Mouse (Mus musculus) bone marrow macrophage, adult 2 months (primary cell): ENCODE measurements around the gene Zdhhc19. TPM values are rescaled to one million over a fixed set of nuclear protein-coding genes. Genes with fewer than 3 reads are reported as not detected.

Experiments
- H3K27ac ChIP-seq: 2 replicates; pipeline ENCODE4 v1.5.1; 2012; ENCODE audit warnings: low read depth, low read length; ENCODE audit not compliant: insufficient read depth
- H3K4me1 ChIP-seq: 2 replicates; pipeline ENCODE4 v1.6.1; 2012; ENCODE audit warnings: low read length; ENCODE audit not compliant: control insufficient read depth, insufficient read depth
- H3K4me3 ChIP-seq: 2 replicates; pipeline ENCODE4 v1.5.1; 2012; ENCODE audit warnings: mild to moderate bottlenecking, low read length, moderate library complexity; ENCODE audit not compliant: insufficient read depth
- CTCF ChIP-seq: IDR thresholded peaks from 2 replicates; pipeline ENCODE4 v1.5.1; 2012; ENCODE audit warnings: low read depth, mild to moderate bottlenecking, low read length, moderate library complexity
- POLR2A ChIP-seq: IDR thresholded peaks from 2 replicates; pipeline ENCODE4 v1.6.1; 2012; ENCODE audit warnings: mild to moderate bottlenecking, low read depth, low read length, borderline replicate concordance
- polyA plus RNA-seq: library from polyadenylated mRNA; stranded (reverse); fragments of >200 nt; gene quantifications from 2 replicates; pipeline ENCODE4 v1.2.4, GENCODE M21; 2012; ENCODE audit not compliant: missing spikeins, insufficient read depth, insufficient read length

Zdhhc19 gene
- polyA plus RNA-seq, 1 experiment, result not detected

DNA sequence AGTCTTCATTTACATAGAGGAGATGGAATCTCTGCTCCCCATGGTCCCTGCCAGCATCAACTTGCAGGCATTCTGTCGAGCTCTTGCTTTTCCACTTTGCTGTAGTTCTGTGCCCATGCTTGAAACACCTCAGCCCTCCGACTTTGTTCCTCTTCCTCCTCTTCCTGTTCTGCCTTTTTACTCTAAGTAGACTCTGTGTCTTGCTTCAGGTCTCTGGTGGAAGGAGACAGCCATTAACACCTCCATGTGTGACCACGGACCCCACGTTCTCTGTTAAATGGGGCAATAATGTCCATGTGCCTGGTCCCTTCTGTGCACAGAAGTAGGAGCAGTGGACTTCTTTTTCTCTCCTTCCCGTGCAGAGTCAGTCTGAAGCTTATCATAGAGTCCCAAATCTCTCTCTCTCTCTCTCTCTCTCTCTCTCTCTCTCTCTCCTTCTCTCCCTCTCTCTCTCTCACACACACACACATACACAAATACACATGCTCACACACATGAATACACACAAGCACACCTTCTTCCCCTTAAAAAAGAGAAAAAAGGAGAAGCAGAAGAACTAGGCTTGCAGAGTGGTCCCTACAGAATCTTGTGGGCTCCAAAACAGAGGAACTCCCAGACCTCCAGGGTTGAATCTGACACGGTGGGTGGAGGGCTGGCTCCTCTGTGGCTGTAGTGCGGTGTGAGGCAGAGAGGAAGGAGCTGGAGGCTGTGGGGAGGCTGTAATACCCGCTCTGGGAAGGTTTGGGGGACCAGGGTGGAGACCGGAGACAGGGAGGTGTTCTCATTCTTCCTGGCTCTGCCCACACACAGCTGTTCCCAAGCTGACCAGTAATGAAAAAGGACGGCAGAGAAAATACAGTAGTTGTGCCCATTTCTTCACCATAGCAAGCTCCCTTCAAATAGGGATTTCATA, 51.3 kb downstream of the Zdhhc19 start:
- no peak for TF ChIP-seq CTCF
- no peak for TF ChIP-seq POLR2A
- Histone ChIP-seq H3K4me3 (peak overlapping the region; percentile 9; the same call in 1 of the 2 replicates), H3K4me1 (peaks cover 20% of the 10 kb centered on the region), H3K27ac (no peak overlapping the region)

DNA sequence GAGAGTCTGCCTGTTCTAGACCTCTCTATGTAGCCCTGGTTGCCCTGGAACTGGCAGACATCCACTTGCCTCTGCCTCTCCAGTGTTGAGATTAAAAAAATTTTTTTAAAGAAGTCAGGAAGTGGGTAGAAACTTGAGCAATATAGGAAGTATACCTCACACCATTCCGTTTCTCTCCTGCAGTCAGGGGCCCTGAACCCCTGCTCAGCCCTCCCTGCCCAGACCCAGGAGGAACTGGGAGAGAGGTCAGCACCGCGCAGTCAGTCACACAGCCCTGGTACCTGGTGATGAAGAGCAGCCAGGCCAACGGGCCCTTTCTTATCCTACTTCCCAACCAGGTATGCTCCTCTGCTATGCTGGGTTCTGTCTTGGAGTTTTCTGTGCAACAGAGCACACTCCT, 54.0 kb downstream of the Zdhhc19 start:
- TF ChIP-seq CTCF (no peak), POLR2A (no peak)
- Histone ChIP-seq H3K4me1 (peaks cover 19% of the 10 kb centered on the region), H3K4me3 (no peak overlapping the region), H3K27ac (no peak overlapping the region)

DNA sequence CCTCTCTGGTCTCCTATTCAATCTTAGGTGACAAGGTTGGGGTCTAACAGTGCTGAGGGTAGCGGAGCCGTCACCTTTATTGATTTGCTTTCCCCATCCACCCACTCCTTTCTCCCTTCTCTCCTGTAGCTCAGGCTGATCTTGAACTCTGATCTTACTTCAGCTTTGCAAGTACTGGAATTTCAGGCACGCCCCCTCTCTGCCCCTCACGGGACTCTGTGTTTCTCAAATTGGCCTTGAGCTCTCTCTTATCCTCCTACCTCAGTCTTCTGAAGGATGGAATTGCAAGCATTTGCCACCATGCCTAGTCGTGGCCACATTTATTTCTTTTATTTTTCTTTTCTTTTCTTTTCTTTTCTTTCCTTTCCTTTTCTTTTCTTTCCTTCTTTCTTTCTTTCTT, 54.4 kb downstream of the Zdhhc19 start:
- Histone ChIP-seq H3K4me3 (no peak overlapping the region), H3K4me1 (peaks cover 19% of the 10 kb centered on the region), H3K27ac (no peak overlapping the region)
- TF ChIP-seq CTCF, result no peak
- no peak for TF ChIP-seq POLR2A

DNA sequence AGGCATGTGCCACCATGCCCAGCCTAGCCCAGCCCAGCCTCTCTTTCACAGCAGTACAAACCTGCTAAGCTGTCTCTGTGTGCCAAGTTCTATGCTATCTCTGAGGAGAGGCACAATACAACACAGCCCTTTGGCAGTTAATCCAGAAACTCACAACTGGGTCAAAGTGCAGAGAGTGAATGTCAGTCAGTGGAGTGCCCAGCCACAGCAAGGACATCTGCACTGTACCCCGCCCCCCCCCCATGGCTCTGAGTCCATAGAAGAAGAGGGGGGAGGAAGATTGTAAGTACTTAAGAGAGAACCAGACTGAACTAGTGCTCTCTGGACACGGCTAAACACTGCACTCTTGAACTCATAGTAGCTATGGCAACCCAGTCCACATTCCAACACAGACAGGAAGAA, 55.3 kb downstream of the Zdhhc19 start:
- no peak overlapping the region for H3K4me3 ChIP-seq
- H3K27ac ChIP-seq, result no peak overlapping the region
- peaks cover 19% of the 10 kb centered on the region for H3K4me1 ChIP-seq
- TF ChIP-seq POLR2A, result no peak
- TF ChIP-seq CTCF, result no peak

DNA sequence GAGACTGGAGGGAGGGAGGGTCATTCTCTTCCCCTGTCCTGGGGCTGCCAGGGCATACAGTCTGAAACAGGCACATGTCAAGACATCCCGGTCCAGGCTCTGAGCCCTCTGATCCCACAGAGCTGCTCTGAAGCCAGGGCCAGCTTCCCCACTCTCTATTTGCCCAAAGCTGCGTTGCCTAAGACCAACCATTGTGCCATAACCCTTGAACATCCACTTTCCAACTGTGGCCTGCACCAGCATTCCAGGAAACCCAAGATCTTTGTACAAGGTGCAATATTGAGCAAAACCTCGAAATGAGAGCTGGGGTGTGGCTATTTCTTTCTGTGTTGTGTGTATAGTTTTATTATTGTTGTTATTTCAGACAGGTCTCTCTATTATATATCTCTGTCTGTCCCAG, 59.5 kb downstream of the Zdhhc19 start:
- Histone ChIP-seq H3K4me1 (no peaks in the 10 kb centered on the region), H3K4me3 (no peak overlapping the region), H3K27ac (no peak overlapping the region)
- TF ChIP-seq CTCF, result no peak
- no peak for TF ChIP-seq POLR2A

DNA sequence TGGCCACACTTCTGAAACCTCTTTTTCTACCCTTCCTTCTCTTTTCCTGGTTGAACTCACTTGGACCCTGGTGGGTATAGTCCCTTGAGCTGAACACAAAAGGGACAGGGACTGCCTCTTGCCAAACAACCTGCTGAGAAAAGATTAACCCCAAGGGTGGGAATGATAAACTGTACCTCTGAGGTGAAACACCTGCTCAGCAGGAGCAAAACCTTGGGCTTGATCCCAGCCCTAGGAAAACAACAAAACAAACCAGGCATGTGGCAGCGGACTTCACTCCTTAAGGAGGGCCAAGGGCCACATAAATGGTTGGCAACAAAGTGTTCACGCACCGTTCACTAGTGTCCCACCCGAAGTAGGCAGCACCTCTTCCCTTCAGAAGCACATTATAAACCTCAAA, 63.4 kb downstream of the Zdhhc19 start:
- Histone ChIP-seq H3K4me3 (no peak overlapping the region), H3K4me1 (peaks cover 7% of the 10 kb centered on the region), H3K27ac (no peak overlapping the region)
- no peak for TF ChIP-seq CTCF
- no peak for TF ChIP-seq POLR2A

DNA sequence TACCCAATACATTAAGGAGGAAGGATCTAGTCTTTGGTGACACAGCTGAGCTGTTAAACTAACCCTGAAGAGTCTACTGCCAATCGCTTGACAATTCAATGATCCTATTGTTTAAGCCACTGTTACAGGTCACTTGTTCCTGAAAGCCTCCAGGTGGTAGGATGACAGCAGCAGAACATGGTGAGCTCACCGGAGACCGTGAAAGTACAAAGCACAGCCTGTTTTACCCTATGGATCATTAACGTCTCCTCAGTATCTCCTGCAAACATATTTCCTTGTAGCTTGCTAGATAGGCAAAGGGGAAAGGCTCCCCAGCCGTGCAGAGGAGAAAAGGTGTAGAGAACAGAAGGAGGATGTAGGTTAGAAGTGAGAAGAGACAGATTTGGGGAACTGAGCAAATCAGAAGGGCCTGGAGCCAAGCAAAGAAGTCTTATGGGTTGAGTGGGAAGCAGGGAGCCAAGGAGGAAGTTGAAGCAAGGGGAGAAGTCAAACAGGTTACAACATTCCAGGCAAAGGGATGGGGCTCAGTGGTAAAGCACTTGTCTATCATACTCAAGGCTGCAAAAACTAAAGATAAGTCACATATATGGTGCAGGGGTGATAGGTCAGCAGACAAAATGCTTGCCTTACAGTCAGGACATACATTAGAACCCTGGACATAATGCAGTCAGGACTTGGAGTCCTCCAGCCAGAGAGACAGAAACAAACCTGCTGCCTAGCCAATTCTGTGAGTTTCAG, 67.2 kb downstream of the Zdhhc19 start:
- H3K27ac ChIP-seq, result no peak overlapping the region
- H3K4me1 ChIP-seq, result peaks cover 17% of the 10 kb centered on the region
- TF ChIP-seq POLR2A (no peak), CTCF (no peak)
- no peak overlapping the region for H3K4me3 ChIP-seq

DNA sequence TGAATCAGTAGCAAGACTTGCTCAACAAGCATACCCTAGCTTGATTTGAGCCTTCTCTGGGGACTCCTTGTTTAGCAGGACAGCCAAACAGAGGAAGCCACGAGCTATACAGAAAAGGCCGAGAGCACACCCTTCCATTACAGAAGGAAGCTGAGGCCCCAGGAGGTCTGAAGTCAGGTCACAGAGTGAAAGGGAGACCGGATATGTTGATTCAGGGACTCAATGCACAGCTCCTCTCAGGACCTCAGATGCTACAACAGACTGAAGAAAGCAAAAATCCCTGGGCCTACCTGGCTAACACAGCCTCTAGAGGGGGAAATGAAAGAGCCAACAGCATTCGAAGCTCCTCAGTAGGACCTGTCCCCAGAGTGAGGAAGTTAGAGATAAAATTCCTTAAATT, 71.2 kb downstream of the Zdhhc19 start:
- Histone ChIP-seq H3K4me1 (peaks cover 34% of the 10 kb centered on the region), H3K27ac (no peak overlapping the region), H3K4me3 (no peak overlapping the region)
- TF ChIP-seq POLR2A (no peak), CTCF (no peak)

DNA sequence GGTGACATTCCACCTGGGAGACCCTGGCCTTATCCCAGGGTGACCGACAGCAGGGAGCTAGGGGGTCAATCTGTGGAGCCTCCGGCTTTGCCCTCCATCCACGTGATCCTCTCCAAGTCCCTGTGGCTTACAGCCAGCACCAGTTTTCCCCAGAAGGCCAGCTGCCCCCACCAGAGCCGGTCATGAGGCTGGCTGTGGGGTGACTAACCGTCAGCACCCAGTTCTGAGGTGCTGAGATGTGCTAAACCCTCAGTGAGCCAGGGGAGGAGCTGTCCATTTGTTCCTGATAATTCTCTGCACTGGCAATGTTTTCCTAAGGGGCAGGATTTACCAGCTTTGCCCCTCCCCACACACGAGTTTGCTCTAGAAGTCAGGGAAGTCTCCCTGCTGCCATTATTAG, 72.3 kb downstream of the Zdhhc19 start:
- Histone ChIP-seq H3K4me1 (peaks cover 34% of the 10 kb centered on the region), H3K4me3 (no peak overlapping the region), H3K27ac (peak overlapping the region; percentile 91)
- TF ChIP-seq POLR2A (no peak), CTCF (peak; percentile 12; the same call in 1 of the 2 replicates)

DNA sequence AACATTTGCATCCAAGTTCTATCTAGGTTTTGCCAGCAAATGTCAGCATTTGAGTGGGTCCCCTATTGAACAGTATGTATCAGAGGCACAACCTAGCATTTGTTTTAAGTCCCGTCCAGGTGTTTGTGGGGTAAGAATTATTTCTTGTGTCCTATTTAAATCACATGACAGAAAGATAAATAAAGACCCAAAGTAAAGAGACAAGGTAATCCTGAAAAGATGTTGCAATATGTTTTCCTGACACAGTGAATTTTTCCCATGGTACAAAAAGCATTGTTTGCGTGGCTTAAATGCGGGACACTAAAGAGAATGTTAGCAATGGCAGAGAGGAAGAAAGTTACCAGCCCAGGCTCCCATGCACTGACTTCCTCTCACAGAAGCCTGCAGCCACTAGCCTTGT, 74.0 kb downstream of the Zdhhc19 start:
- Histone ChIP-seq H3K27ac (peak overlapping the region; percentile 5; the same call in 1 of the 2 replicates), H3K4me1 (peaks cover 30% of the 10 kb centered on the region), H3K4me3 (no peak overlapping the region)
- no peak for TF ChIP-seq POLR2A
- TF ChIP-seq CTCF, result no peak
